Mouse (Mus musculus) G1E (cell line): ENCODE measurements at regions not wholly inside any gene's neighbourhood (a gene's known extent, or its start where the extent isn't known, plus 50 kb on each side); places are given as distances from the start of the nearest gene placed in this dataset.

Experiments
- CTCF ChIP-seq: IDR thresholded peaks from 2 replicates; pipeline ENCODE4 v1.5.1; 2012; ENCODE audit warnings: low read depth, low read length, inconsistent platforms, mixed read lengths
- GATA1 ChIP-seq: IDR thresholded peaks from 2 replicates; pipeline ENCODE4 v1.6.1; 2012; ENCODE audit warnings: borderline replicate concordance, low read length, inconsistent platforms, mixed read lengths
- GATA2 ChIP-seq: IDR thresholded peaks from 2 replicates; pipeline ENCODE4 v1.6.1; 2012; ENCODE audit warnings: low read depth, low read length, inconsistent platforms, borderline replicate concordance

DNA sequence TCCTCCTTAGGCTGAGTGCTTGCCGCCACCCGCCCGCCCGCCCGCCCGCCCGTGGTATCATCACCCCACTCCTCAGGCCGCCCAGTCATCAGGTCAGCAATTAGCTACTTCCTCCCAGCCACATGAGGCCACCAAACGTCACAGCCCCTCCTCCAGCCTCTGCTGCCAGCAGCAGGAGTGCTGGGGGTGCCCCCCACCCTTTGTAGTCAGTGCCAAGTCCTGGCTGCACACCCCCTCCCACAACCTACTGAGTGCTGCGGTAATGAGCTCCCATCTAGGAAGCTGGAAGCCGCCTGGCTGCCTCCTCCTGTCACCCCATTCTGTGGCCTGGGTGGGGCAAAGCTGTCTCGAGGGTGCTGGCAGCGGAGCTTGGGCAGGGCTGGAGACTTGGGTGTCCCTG lies 73.8 kb upstream of the 1600014C23Rik start:
- TF ChIP-seq CTCF, result no peak
- no peak for TF ChIP-seq GATA2
- TF ChIP-seq GATA1, result no peak
